10 mouse cellular contexts compared by ENCODE assay signal in the genomic region with DNA sequence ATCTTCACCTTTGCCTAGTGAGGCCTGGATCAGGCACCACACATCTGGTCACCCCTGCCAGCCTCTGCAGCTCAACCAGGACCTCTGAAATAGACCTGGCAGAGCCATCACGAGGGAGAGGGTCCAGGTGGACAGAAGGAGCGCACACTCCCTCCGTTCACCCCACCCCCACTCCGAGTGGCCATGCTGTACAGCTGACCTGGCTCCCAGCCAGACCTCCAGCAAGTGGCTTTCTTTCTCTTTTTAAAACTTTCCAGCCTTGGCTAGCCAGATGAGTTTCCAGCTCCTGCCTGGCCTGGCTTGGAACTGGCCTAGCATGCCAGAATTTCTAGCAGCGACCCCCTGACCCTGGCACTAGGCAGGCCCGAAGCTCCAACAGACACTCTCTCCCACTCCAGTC.
DNase-seq lines count a peak whose midpoint lies in the region; ATAC-seq lines count a peak whose summit lies in the region.
"Had no signal": no experiment of that assay in that cellular context is flagged by ENCODE, and none has a peak within 500 bp of the region (broad histone marks: within the 10 kb centered on the region; RNA-seq: fewer than 3 reads in every experiment).

No protein-coding gene starts in this region.

- intact Hi-C loops in heart, postnatal 25 days (cut with DNase I), result loop anchor here (10.0 kb wide), 2 partner anchors 268 to 408 kb away; no protein-coding TSS in a partner anchor

- 23% methylated on average over 6 of the region's 6 CpGs for WGBS in heart, embryonic 10.5 days
- 22% methylated on average over 6 of the region's 6 CpGs for WGBS in midbrain, embryonic 15.5 days
- 23% methylated on average over 6 of the region's 6 CpGs for WGBS in midbrain, embryonic 11.5 days
- WGBS in heart, embryonic 12.5 days, result 17% methylated on average over 6 of the region's 6 CpGs
- 18% methylated on average over 6 of the region's 6 CpGs for WGBS in lung, embryonic 16.5 days

- no peak for ATAC-seq in midbrain, embryonic 15.5 days (replicated peaks)
- no peak for ATAC-seq in midbrain, embryonic 11.5 days (ENCODE audit: low FRiP score)
- ATAC-seq in heart, embryonic 12.5 days (ENCODE audit: insufficient number of reproducible peaks, low FRiP score), result no peak
- no peak for ATAC-seq in lung, embryonic 16.5 days (ENCODE audit: low read depth)
- ATAC-seq in activated CD4-positive, CD25-positive, alpha-beta regulatory T cell, adult 4 months, result no peak

- H3K4me1 ChIP-seq in heart, embryonic 10.5 days, result peaks cover 65% of the 10 kb centered on the region
- peaks cover 72% of the 10 kb centered on the region for H3K4me1 ChIP-seq in midbrain, embryonic 15.5 days
- H3K4me1 ChIP-seq in midbrain, embryonic 11.5 days (ENCODE audit: control insufficient read depth, insufficient read depth, low read length), result peaks cover 67% of the 10 kb centered on the region
- H3K4me1 ChIP-seq in heart, embryonic 12.5 days (replicated peaks), result peaks cover 76% of the 10 kb centered on the region
- H3K4me1 ChIP-seq in lung, embryonic 16.5 days (replicated peaks; ENCODE audit: control insufficient read depth, insufficient read depth, low read length), result peaks cover 60% of the 10 kb centered on the region

- no peak overlapping the region for H3K4me3 ChIP-seq in heart, embryonic 10.5 days
- no peak overlapping the region for H3K4me3 ChIP-seq in midbrain, embryonic 15.5 days
- H3K4me3 ChIP-seq in midbrain, embryonic 11.5 days (ENCODE audit: low read depth, low read length), result no peak overlapping the region
- no peak overlapping the region for H3K4me3 ChIP-seq in heart, embryonic 12.5 days
- no peak overlapping the region for H3K4me3 ChIP-seq in lung, embryonic 16.5 days (ENCODE audit: low read length)
- H3K4me3 ChIP-seq: liver, embryonic 13.5 days had no signal

- no peaks in the 10 kb centered on the region for H3K9me3 ChIP-seq in heart, embryonic 10.5 days
- H3K9me3 ChIP-seq in midbrain, embryonic 15.5 days, result no peaks in the 10 kb centered on the region
- H3K9me3 ChIP-seq in midbrain, embryonic 11.5 days (ENCODE audit: control insufficient read depth, low read length), result no peaks in the 10 kb centered on the region
- H3K9me3 ChIP-seq in heart, embryonic 12.5 days (replicated peaks), result no peaks in the 10 kb centered on the region
- no peaks in the 10 kb centered on the region for H3K9me3 ChIP-seq in lung, embryonic 16.5 days (ENCODE audit: control insufficient read depth, low read length)
- H3K9me3 ChIP-seq: liver, embryonic 13.5 days had no signal

- no peaks in the 10 kb centered on the region for H3K36me3 ChIP-seq in heart, embryonic 10.5 days
- H3K36me3 ChIP-seq in midbrain, embryonic 15.5 days (replicated peaks), result no peaks in the 10 kb centered on the region
- H3K36me3 ChIP-seq in midbrain, embryonic 11.5 days (ENCODE audit: control insufficient read depth, insufficient read depth, low read length), result no peaks in the 10 kb centered on the region
- no peaks in the 10 kb centered on the region for H3K36me3 ChIP-seq in heart, embryonic 12.5 days
- no peaks in the 10 kb centered on the region for H3K36me3 ChIP-seq in lung, embryonic 16.5 days (ENCODE audit: control insufficient read depth, insufficient read depth, low read length)
- H3K36me3 ChIP-seq: liver, embryonic 13.5 days had no signal

- no peak overlapping the region for H3K9ac ChIP-seq in midbrain, embryonic 15.5 days
- H3K9ac ChIP-seq in midbrain, embryonic 11.5 days (ENCODE audit: low read length), result no peak overlapping the region
- peak overlapping the region; percentile 18; the same call in 1 of the 2 replicates for H3K9ac ChIP-seq in heart, embryonic 12.5 days
- H3K9ac ChIP-seq in lung, embryonic 16.5 days (ENCODE audit: low read length), result no peak overlapping the region
- H3K9ac ChIP-seq: liver, embryonic 13.5 days had no signal

- H3K4me2 ChIP-seq in midbrain, embryonic 15.5 days, result 0 out of 2 replicates have a peak overlapping the region, but pooled peaks have one; percentile 4
- no peak overlapping the region for H3K4me2 ChIP-seq in midbrain, embryonic 11.5 days
- peak overlapping the region; percentile 34 for H3K4me2 ChIP-seq in heart, embryonic 12.5 days
- H3K4me2 ChIP-seq in lung, embryonic 16.5 days (ENCODE audit: low read depth, low read length), result 0 out of 2 replicates have a peak overlapping the region, but pooled peaks have one; percentile 11
- H3K4me2 ChIP-seq: liver, embryonic 13.5 days had no signal

- 0 out of 2 replicates have a peak overlapping the region, but pooled peaks have one; percentile 18 for H3K27ac ChIP-seq in heart, embryonic 10.5 days
- no peak overlapping the region for H3K27ac ChIP-seq in midbrain, embryonic 15.5 days
- no peak overlapping the region for H3K27ac ChIP-seq in midbrain, embryonic 11.5 days (ENCODE audit: low read depth, low read length)
- no peak overlapping the region for H3K27ac ChIP-seq in heart, embryonic 12.5 days (ENCODE audit: poor library complexity, severe bottlenecking)
- no peak overlapping the region for H3K27ac ChIP-seq in lung, embryonic 16.5 days (ENCODE audit: low read length)
- H3K27ac ChIP-seq: liver, embryonic 13.5 days had no signal

- no peak for DNase-seq in heart, embryonic 10.5 days (ENCODE audit: low spot score)
- DNase-seq in heart, postnatal 25 days (ENCODE audit: low spot score), result no peak
- DNase-seq in midbrain, embryonic 11.5 days (ENCODE audit: low spot score, missing footprints), result no peak
- no peak for DNase-seq in urinary bladder, adult 2 months (ENCODE audit: low spot score)
- DNase-seq: embryo, embryonic 11 days; liver, embryonic 13.5 days had no signal

- H3K27me3 ChIP-seq in heart, embryonic 10.5 days (ENCODE audit: insufficient read depth, poor library complexity, severe bottlenecking), result peaks cover 98% of the 10 kb centered on the region
- peaks cover 12% of the 10 kb centered on the region for H3K27me3 ChIP-seq in midbrain, embryonic 15.5 days (replicated peaks)
- H3K27me3 ChIP-seq in midbrain, embryonic 11.5 days (ENCODE audit: control insufficient read depth, insufficient read depth, low read length), result peaks cover 39% of the 10 kb centered on the region
- H3K27me3 ChIP-seq in heart, embryonic 12.5 days (replicated peaks), result peaks cover 80% of the 10 kb centered on the region
- H3K27me3 ChIP-seq in lung, embryonic 16.5 days (ENCODE audit: control insufficient read depth, insufficient read depth, low read depth, low read length), result peaks cover 26% of the 10 kb centered on the region
